Mouse (Mus musculus) heart, postnatal 36 days (tissue): ENCODE measurements around the gene Abca1. TPM values are rescaled to one million over a fixed set of nuclear protein-coding genes. Genes with fewer than 3 reads are reported as not detected.

Experiments
- DNase-seq, 2 experiments: peaks; one replicate each; pipeline ENCODE4 v3.0.0; 2021 to 2022
- intact Hi-C: fragments of 180-260 bp; cut with DNase I; formaldehyde crosslinking; loops from one replicate; pipeline ENCODE4 v1.15.1; 2025
- total RNA-seq, 2 experiments: library from RNA; stranded (reverse); gene quantifications; 2 replicates each; pipeline ENCODE4 v1.2.3; 2021

The Abca1 gene
- 10 to 100 TPM; 24.6 to 26.3 TPM for total RNA-seq

GRCm38 (mm10) chr4:53159767-53160166, at the start of gene Abca1:
Abca1 (minus strand) TSS chr4:53159895.
- intact Hi-C loops: loop anchor here (1.0 to 5.0 kb wide), 6 partner anchors 37 to 196 kb away; no protein-coding TSS in a partner anchor
- DNase-seq: peak; percentile 88 to 89

GRCm38 (mm10) chr4:53204482-53204881, 44.8 kb upstream of the Abca1 start:
- no peak for DNase-seq
- intact Hi-C loops: no loop called here

GRCm38 (mm10) chr4:53203595-53204400, 44.1 kb upstream of the Abca1 start:
- intact Hi-C loops: no loop called here
- DNase-seq: peak in 1 of 2 experiments; percentile 39

- DNase-seq: no peak
These were observed 40.6 kb upstream of the Abca1 start for GRCm38 (mm10) chr4:53200276-53200675.

GRCm38 (mm10) chr4:53197842-53198241, 38.1 kb upstream of the Abca1 start:
- intact Hi-C loops: loop anchor here (2.0 kb wide), 2 partner anchors 21 to 69 kb away; no protein-coding TSS in a partner anchor

More at GRCm38 (mm10) chr4:53200276-53200675, 40.6 kb upstream of the Abca1 start:
- intact Hi-C loops: no loop called here

GRCm38 (mm10) chr4:53196058-53196771, 36.5 kb upstream of the Abca1 start:
- intact Hi-C loops: loop anchor here (1.0 to 2.0 kb wide), 3 partner anchors 23 to 71 kb away; partner anchors contain the start of gene Abca1
- peak; percentile 87 for DNase-seq

More at GRCm38 (mm10) chr4:53197842-53198241, 38.1 kb upstream of the Abca1 start:
- DNase-seq: peak in 1 of 2 experiments; percentile 34

- intact Hi-C loops: no loop called here
- DNase-seq: peak; percentile 44 to 46
These were observed 27.4 kb upstream of the Abca1 start for GRCm38 (mm10) chr4:53187071-53187470.

- DNase-seq: peak in 1 of 2 experiments; percentile 23
- intact Hi-C loops: no loop called here
These were observed 26.9 kb upstream of the Abca1 start for GRCm38 (mm10) chr4:53186573-53186972.

- no peak for DNase-seq
- intact Hi-C loops: no loop called here
These were observed 26.4 kb upstream of the Abca1 start for GRCm38 (mm10) chr4:53186141-53186540.

- no peak for DNase-seq
- intact Hi-C loops: no loop called here
These were observed 21.8 kb upstream of the Abca1 start for GRCm38 (mm10) chr4:53181479-53181878.

- DNase-seq: no peak
- intact Hi-C loops: no loop called here
These were observed 19.7 kb upstream of the Abca1 start for GRCm38 (mm10) chr4:53179308-53179820.

- intact Hi-C loops: no loop called here
- no peak for DNase-seq
These were observed 18.8 kb upstream of the Abca1 start for GRCm38 (mm10) chr4:53178489-53178888.

- DNase-seq: no peak
- intact Hi-C loops: no loop called here
These were observed 18.0 kb upstream of the Abca1 start for GRCm38 (mm10) chr4:53177696-53178095.

- intact Hi-C loops: no loop called here
- DNase-seq: no peak
These were observed 15.2 kb upstream of the Abca1 start for GRCm38 (mm10) chr4:53174906-53175305.

- intact Hi-C loops: no loop called here
- DNase-seq: no peak
These were observed 10.7 kb upstream of the Abca1 start for GRCm38 (mm10) chr4:53170403-53170802.

- DNase-seq: no peak
- intact Hi-C loops: no loop called here
These were observed 5.5 kb upstream of the Abca1 start for GRCm38 (mm10) chr4:53165231-53165630.

- intact Hi-C loops: loop anchor here (1.0 to 5.0 kb wide), 6 partner anchors 37 to 196 kb away; no protein-coding TSS in a partner anchor
- peak; percentile 48 to 63 for DNase-seq
These were observed 519 bp downstream of the Abca1 start for GRCm38 (mm10) chr4:53159176-53159575.

- DNase-seq: peak; percentile 90 to 92
- intact Hi-C loops: loop anchor here (1.0 to 5.0 kb wide), 6 partner anchors 38 to 197 kb away; no protein-coding TSS in a partner anchor
These were observed 1.1 kb downstream of the Abca1 start for GRCm38 (mm10) chr4:53158634-53159033.

GRCm38 (mm10) chr4:53155471-53155870, 4.2 kb downstream of the Abca1 start:
- no peak for DNase-seq
- intact Hi-C loops: loop anchor here (5.0 kb wide), 1 partner anchor 182 kb away; no protein-coding TSS in a partner anchor

GRCm38 (mm10) chr4:53153711-53154110, 6.0 kb downstream of the Abca1 start:
- no peak for DNase-seq
- intact Hi-C loops: no loop called here

- no peak for DNase-seq
- intact Hi-C loops: no loop called here
These were observed 6.6 kb downstream of the Abca1 start for GRCm38 (mm10) chr4:53153061-53153460.
